Mouse (Mus musculus): ENCODE data around the gene St8sia6. TPM values are rescaled to one million over a fixed set of nuclear protein-coding genes. Genes with fewer than 3 reads are reported as not detected.
A peak's percentile ranks its signal among the peaks of the same experiment; 100 is the strongest.

Gene St8sia6
- total and polyA plus RNA-seq, 3 experiments, result 0.19 to 1.0 (median 0.79) TPM

GRCm38 (mm10) chr2:13767532-13768411, 26.1 kb downstream of the St8sia6 start:
- no peak for DNase-seq

GRCm38 (mm10) chr2:13760366-13760765, 33.5 kb downstream of the St8sia6 start:
- no peak for DNase-seq

GRCm38 (mm10) chr2:13757412-13757811, 36.5 kb downstream of the St8sia6 start:
- DNase-seq, result no peak

- no peak for DNase-seq
Measured at GRCm38 (mm10) chr2:13755733-13756132, 38.1 kb downstream of the St8sia6 start.

GRCm38 (mm10) chr2:13751691-13752090, 42.2 kb downstream of the St8sia6 start:
- DNase-seq, result no peak

GRCm38 (mm10) chr2:13750777-13751176, 43.1 kb downstream of the St8sia6 start:
- DNase-seq, result no peak

- DNase-seq, result no peak
Measured at GRCm38 (mm10) chr2:13750089-13750488, 43.8 kb downstream of the St8sia6 start.

- no peak for DNase-seq
Measured at GRCm38 (mm10) chr2:13749176-13749575, 44.7 kb downstream of the St8sia6 start.

- DNase-seq, result peak; percentile 82
Measured at GRCm38 (mm10) chr2:13747576-13747975, 46.3 kb downstream of the St8sia6 start.

GRCm38 (mm10) chr2:13746023-13746422, 47.8 kb downstream of the St8sia6 start:
- DNase-seq, result no peak

- DNase-seq, result no peak
Measured at GRCm38 (mm10) chr2:13738704-13739103, 55.2 kb downstream of the St8sia6 start.

- DNase-seq, result no peak
Measured at GRCm38 (mm10) chr2:13727901-13728300, 66.0 kb downstream of the St8sia6 start.

GRCm38 (mm10) chr2:13725592-13725991, 68.3 kb downstream of the St8sia6 start:
- no peak for DNase-seq

GRCm38 (mm10) chr2:13722241-13722640, 71.6 kb downstream of the St8sia6 start:
- no peak for DNase-seq

GRCm38 (mm10) chr2:13718628-13719185, 75.2 kb downstream of the St8sia6 start:
- no peak for DNase-seq

GRCm38 (mm10) chr2:13708785-13709184, 85.1 kb downstream of the St8sia6 start:
- no peak for DNase-seq

- DNase-seq, result no peak
Measured at GRCm38 (mm10) chr2:13697514-13697913, 96.3 kb downstream of the St8sia6 start.

- no peak for DNase-seq
Measured at GRCm38 (mm10) chr2:13694417-13694816, 99.4 kb downstream of the St8sia6 start.

- DNase-seq, result no peak
Measured at GRCm38 (mm10) chr2:13684380-13684779, 109.5 kb downstream of the St8sia6 start.

- no peak for DNase-seq
Measured at GRCm38 (mm10) chr2:13683205-13683570, 110.7 kb downstream of the St8sia6 start.

- DNase-seq, result no peak
Measured at GRCm38 (mm10) chr2:13682488-13683204, 111.2 kb downstream of the St8sia6 start.

- no peak for DNase-seq
Measured at GRCm38 (mm10) chr2:13672946-13673345, 120.9 kb downstream of the St8sia6 start.

- DNase-seq, result no peak
Measured at GRCm38 (mm10) chr2:13672426-13672825, 121.4 kb downstream of the St8sia6 start.

All from adrenal gland, adult 2 months (tissue).